Mouse (Mus musculus) neural tube, embryonic 13.5 days (tissue): ENCODE measurements around the gene Srpk3. TPM values are rescaled to one million over a fixed set of nuclear protein-coding genes. Genes with fewer than 3 reads are reported as not detected.

ENCODE experiments used
- ATAC-seq: fragments of 200-750 bp; cut with Nextera tagmentation; 2 replicates; pipeline ENCODE4 v1.8.0; 2017; ENCODE audit warnings: low read depth, mild to moderate bottlenecking, moderate TSS enrichment, moderate library complexity
- H3K27ac ChIP-seq: fragments of 300-500 bp; sonication (generic); replicated peaks from 2 replicates; pipeline ENCODE4 v1.5.1; 2015; ENCODE audit warnings: moderate library complexity, mild to moderate bottlenecking, inconsistent platforms
- H3K27me3 ChIP-seq: fragments of 300-500 bp; sonication (generic); 2 replicates; pipeline ENCODE4 v1.6.1; 2015; ENCODE audit warnings: mild to moderate bottlenecking, inconsistent platforms
- H3K36me3 ChIP-seq: fragments of 300-500 bp; sonication (generic); 2 replicates; pipeline ENCODE4 v1.6.1; 2015; ENCODE audit warnings: mild to moderate bottlenecking, inconsistent platforms
- H3K4me1 ChIP-seq: fragments of 300-500 bp; sonication (generic); replicated peaks from 2 replicates; pipeline ENCODE4 v1.6.1; 2015; ENCODE audit warnings: inconsistent platforms
- H3K4me2 ChIP-seq: fragments of 300-500 bp; sonication (generic); 2 replicates; pipeline ENCODE4 v1.6.1; 2015; ENCODE audit warnings: inconsistent platforms, mild to moderate bottlenecking, moderate library complexity
- H3K4me3 ChIP-seq: fragments of 300-500 bp; sonication (generic); 2 replicates; pipeline ENCODE4 v1.5.1; 2015; ENCODE audit warnings: mild to moderate bottlenecking, inconsistent platforms
- H3K9ac ChIP-seq: fragments of 300-500 bp; sonication (generic); 2 replicates; pipeline ENCODE4 v1.6.1; 2015; ENCODE audit warnings: moderate library complexity, mild to moderate bottlenecking, inconsistent platforms
- H3K9me3 ChIP-seq: fragments of 300-500 bp; sonication (generic); 2 replicates; pipeline ENCODE4 v1.6.1; 2016; ENCODE audit warnings: inconsistent platforms
- WGBS: fragments of 180-500 bp; shearing (Covaris S2); methylation state at CpG from one replicate; pipeline ENCODE4 v1.1.7; 2015; 5-methylcytosine and 5-hydroxymethylcytosine counted together
- polyA plus RNA-seq: library from polyadenylated mRNA; unstranded; fragments of >200 nt; fragmentation: Nextera tagmentation; extraction: Ambion mirVana; gene quantifications from 2 replicates; pipeline ENCODE4 v1.2.1, GENCODE M21; 2015

Gene Srpk3
- polyA plus RNA-seq, 1 experiment from 2014 or later: 2.6 TPM

GRCm38 (mm10) chrX:73774802-73775483 is 738 bp downstream of the Srpk3 start:
- no peaks in the 10 kb centered on the region for H3K27me3 ChIP-seq
- peak; percentile 41; the same call in 1 of the 2 replicates for ATAC-seq
- H3K4me3 ChIP-seq: no peak overlapping the region
- H3K4me1 ChIP-seq: peaks cover 6% of the 10 kb centered on the region
- H3K9me3 ChIP-seq: no peaks in the 10 kb centered on the region
- 73% methylated on average over 10 of the region's 10 CpGs for WGBS
- no peak overlapping the region for H3K4me2 ChIP-seq
- H3K36me3 ChIP-seq: peaks cover 38% of the 10 kb centered on the region
- H3K9ac ChIP-seq: no peak overlapping the region
- H3K27ac ChIP-seq: 0 out of 2 replicates have a peak overlapping the region, but pooled peaks have one; percentile 33

GRCm38 (mm10) chrX:73782227-73782626 is 8.0 kb downstream of the Srpk3 start:
- ATAC-seq: no peak
- Histone ChIP-seq H3K4me2 (no peak overlapping the region), H3K36me3 (peaks cover 49% of the 10 kb centered on the region), H3K4me1 (peaks cover 15% of the 10 kb centered on the region), H3K4me3 (no peak overlapping the region), H3K9ac (no peak overlapping the region), H3K9me3 (no peaks in the 10 kb centered on the region), H3K27ac (no peak overlapping the region), H3K27me3 (no peaks in the 10 kb centered on the region)
- WGBS: 91% methylated on average over 3 of the region's 3 CpGs

- peak overlapping the region; percentile 73 for H3K9ac ChIP-seq
- peaks cover 27% of the 10 kb centered on the region for H3K36me3 ChIP-seq
- H3K4me1 ChIP-seq: peaks cover 29% of the 10 kb centered on the region
- peak overlapping the region; percentile 57 for H3K4me3 ChIP-seq
- no peak for ATAC-seq
- H3K9me3 ChIP-seq: no peaks in the 10 kb centered on the region
- no peaks in the 10 kb centered on the region for H3K27me3 ChIP-seq
- H3K4me2 ChIP-seq: peak overlapping the region; percentile 65
- H3K27ac ChIP-seq: peak overlapping the region; percentile 89
Observed at GRCm38 (mm10) chrX:73785666-73786065, 11.5 kb downstream of the Srpk3 start.

DNA sequence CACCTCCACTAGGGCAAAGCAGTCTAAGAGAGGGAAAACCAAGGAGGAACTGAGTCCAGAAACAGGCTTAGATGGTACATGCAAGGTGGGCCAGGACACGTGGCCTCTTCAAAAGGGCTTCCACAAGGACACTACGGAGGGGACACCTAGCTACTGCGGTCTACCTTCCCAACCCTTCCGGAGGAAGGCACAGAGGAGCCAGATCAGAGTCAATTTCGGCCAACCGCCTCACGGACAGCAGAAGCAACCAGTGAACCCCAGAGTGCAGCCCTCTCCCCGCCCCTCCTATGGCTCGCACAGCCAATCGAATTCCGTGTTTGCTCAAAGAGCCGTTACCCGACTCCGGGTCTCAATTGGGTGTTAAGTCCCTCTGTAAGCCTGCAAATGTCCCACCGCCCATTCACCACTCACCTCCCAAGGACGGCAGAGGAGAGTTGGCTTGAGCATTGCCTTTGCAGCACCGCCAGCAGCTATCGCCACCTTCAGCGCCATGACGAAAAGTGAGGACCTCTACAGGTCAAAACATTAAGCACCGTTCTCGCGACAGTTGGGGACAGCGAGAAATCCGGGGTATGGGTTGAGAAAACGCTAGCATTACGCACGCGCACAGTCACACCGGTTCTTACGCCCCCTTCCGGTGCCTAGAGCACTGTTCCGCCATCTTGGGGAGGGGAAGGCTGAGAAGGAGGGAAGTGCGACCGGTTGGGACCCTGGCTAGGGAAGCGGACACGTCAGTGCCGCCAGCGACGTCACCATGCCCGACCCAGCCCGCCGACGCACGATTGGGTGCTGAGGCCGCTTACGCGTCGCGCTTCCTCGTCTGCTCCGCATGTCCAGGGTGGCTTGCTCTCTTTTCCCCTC is 12.4 kb downstream of the Srpk3 start, which contains the start of the genes Idh3g and Ssr4:
Idh3g (minus strand) TSS at position 534 of the 861 bp plus-strand sequence.
Ssr4 (plus strand) TSS at position 665 of the 861 bp plus-strand sequence.
- H3K4me1 ChIP-seq: peaks cover 29% of the 10 kb centered on the region
- 16% methylated on average over 52 of the region's 52 CpGs for WGBS
- H3K9me3 ChIP-seq: no peaks in the 10 kb centered on the region
- H3K4me2 ChIP-seq: peak within 1 kb of the TSS; percentile 66
- peak within 1 kb of the TSS; percentile 82 for H3K9ac ChIP-seq
- ATAC-seq: peak; percentile 98
- peak within 1 kb of the TSS; percentile 57 for H3K4me3 ChIP-seq
- peak within 1 kb of the TSS; percentile 89 for H3K27ac ChIP-seq
- no peaks in the 10 kb centered on the region for H3K27me3 ChIP-seq
- peaks cover 25% of the 10 kb centered on the region for H3K36me3 ChIP-seq

- peak overlapping the region; percentile 82 for H3K9ac ChIP-seq
- peak overlapping the region; percentile 66 for H3K4me2 ChIP-seq
- peaks cover 29% of the 10 kb centered on the region for H3K4me1 ChIP-seq
- H3K27me3 ChIP-seq: no peaks in the 10 kb centered on the region
- H3K4me3 ChIP-seq: peak overlapping the region; percentile 57
- H3K36me3 ChIP-seq: peaks cover 19% of the 10 kb centered on the region
- ATAC-seq: no peak; the same call in 1 of the 2 replicates
- 27% methylated on average over 22 of the region's 22 CpGs for WGBS
- no peaks in the 10 kb centered on the region for H3K9me3 ChIP-seq
- H3K27ac ChIP-seq: peak overlapping the region; percentile 88
Observed at GRCm38 (mm10) chrX:73787225-73787558, 13.0 kb downstream of the Srpk3 start.

- peaks cover 29% of the 10 kb centered on the region for H3K4me1 ChIP-seq
- peaks cover 19% of the 10 kb centered on the region for H3K36me3 ChIP-seq
- WGBS: 100% methylated on average over 1 of the region's 1 CpGs
- H3K9me3 ChIP-seq: no peaks in the 10 kb centered on the region
- H3K4me2 ChIP-seq: peak overlapping the region; percentile 66
- H3K4me3 ChIP-seq: peak overlapping the region; percentile 57; the same call in 1 of the 2 replicates
- H3K27me3 ChIP-seq: no peaks in the 10 kb centered on the region
- 0 out of 2 replicates have a peak overlapping the region, but pooled peaks have one; percentile 82 for H3K9ac ChIP-seq
- ATAC-seq: no peak
- no peak overlapping the region for H3K27ac ChIP-seq
Observed at GRCm38 (mm10) chrX:73788501-73788900, 14.3 kb downstream of the Srpk3 start.

DNA sequence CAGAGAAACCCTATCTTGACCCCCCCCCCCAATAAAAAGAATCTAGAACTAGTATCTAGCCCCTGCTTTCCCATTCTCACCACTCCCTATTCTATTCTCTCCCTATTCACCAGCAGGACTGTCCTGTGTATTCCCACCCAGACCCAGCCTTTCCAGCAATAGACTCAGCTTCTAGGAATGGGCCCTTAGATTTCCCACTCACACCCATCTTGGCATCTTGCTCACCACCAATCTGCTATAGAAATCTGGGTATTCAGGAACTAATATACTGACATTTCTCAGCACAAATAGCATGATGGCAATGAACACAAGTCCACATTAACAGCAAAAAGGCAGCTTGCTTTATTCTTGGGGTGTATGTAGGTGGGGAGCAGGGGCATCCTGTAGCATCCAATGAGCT is 18.8 kb downstream of the Srpk3 start:
- ATAC-seq: no peak
- no peak overlapping the region for H3K4me2 ChIP-seq
- H3K36me3 ChIP-seq: peaks cover 35% of the 10 kb centered on the region
- no peaks in the 10 kb centered on the region for H3K9me3 ChIP-seq
- no peak overlapping the region for H3K4me3 ChIP-seq
- no peaks in the 10 kb centered on the region for H3K27me3 ChIP-seq
- H3K4me1 ChIP-seq: peaks cover 10% of the 10 kb centered on the region
- no peak overlapping the region for H3K27ac ChIP-seq
- no peak overlapping the region for H3K9ac ChIP-seq

- Histone ChIP-seq H3K27ac (no peak overlapping the region), H3K36me3 (peaks cover 35% of the 10 kb centered on the region), H3K4me1 (peaks cover 5% of the 10 kb centered on the region), H3K9ac (no peak overlapping the region), H3K9me3 (no peaks in the 10 kb centered on the region), H3K27me3 (no peaks in the 10 kb centered on the region), H3K4me2 (no peak overlapping the region), H3K4me3 (no peak overlapping the region)
- no peak for ATAC-seq
- WGBS: 33% methylated on average over 1 of the region's 1 CpGs
Observed at GRCm38 (mm10) chrX:73793505-73793904, 19.3 kb downstream of the Srpk3 start.

GRCm38 (mm10) chrX:73797511-73797910 is 23.3 kb downstream of the Srpk3 start:
- no peaks in the 10 kb centered on the region; the same call in 1 of the 2 replicates for H3K4me1 ChIP-seq
- H3K36me3 ChIP-seq: peaks cover 17% of the 10 kb centered on the region
- ATAC-seq: no peak
- no peak overlapping the region for H3K9ac ChIP-seq
- no peak overlapping the region for H3K4me2 ChIP-seq
- no peaks in the 10 kb centered on the region for H3K27me3 ChIP-seq
- 95% methylated on average over 2 of the region's 2 CpGs for WGBS
- no peaks in the 10 kb centered on the region for H3K9me3 ChIP-seq
- H3K4me3 ChIP-seq: no peak overlapping the region
- no peak overlapping the region for H3K27ac ChIP-seq

- WGBS: 35% methylated on average over 9 of the region's 9 CpGs
- Histone ChIP-seq H3K36me3 (peaks cover 17% of the 10 kb centered on the region), H3K27ac (no peak overlapping the region), H3K9ac (no peak overlapping the region), H3K4me3 (no peak overlapping the region), H3K4me1 (no peaks in the 10 kb centered on the region; the same call in 1 of the 2 replicates), H3K9me3 (no peaks in the 10 kb centered on the region), H3K4me2 (no peak overlapping the region), H3K27me3 (no peaks in the 10 kb centered on the region)
- peak; percentile 66 for ATAC-seq
Observed at GRCm38 (mm10) chrX:73798502-73798901, 24.3 kb downstream of the Srpk3 start.

GRCm38 (mm10) chrX:73805814-73806213 is 31.6 kb downstream of the Srpk3 start:
- WGBS: 35% methylated on average over 1 of the region's 1 CpGs
- Histone ChIP-seq H3K27me3 (no peaks in the 10 kb centered on the region), H3K27ac (no peak overlapping the region), H3K36me3 (no peaks in the 10 kb centered on the region), H3K4me3 (no peak overlapping the region), H3K4me2 (no peak overlapping the region), H3K9ac (no peak overlapping the region), H3K9me3 (no peaks in the 10 kb centered on the region), H3K4me1 (peaks cover 12% of the 10 kb centered on the region)
- peak; percentile 50; the same call in 1 of the 2 replicates for ATAC-seq

- WGBS: 21% methylated on average over 14 of the region's 14 CpGs
- Histone ChIP-seq H3K4me2 (peak overlapping the region; percentile 52), H3K4me3 (peak overlapping the region; percentile 31), H3K4me1 (no peaks in the 10 kb centered on the region), H3K9me3 (no peaks in the 10 kb centered on the region), H3K27me3 (no peaks in the 10 kb centered on the region), H3K36me3 (no peaks in the 10 kb centered on the region), H3K9ac (peak overlapping the region; percentile 69), H3K27ac (peak overlapping the region; percentile 82)
- peak; percentile 86 for ATAC-seq
Observed at GRCm38 (mm10) chrX:73815072-73815471, 40.9 kb downstream of the Srpk3 start.
